ENCODE assay signal across 8 mouse cellular contexts in the genomic region with DNA sequence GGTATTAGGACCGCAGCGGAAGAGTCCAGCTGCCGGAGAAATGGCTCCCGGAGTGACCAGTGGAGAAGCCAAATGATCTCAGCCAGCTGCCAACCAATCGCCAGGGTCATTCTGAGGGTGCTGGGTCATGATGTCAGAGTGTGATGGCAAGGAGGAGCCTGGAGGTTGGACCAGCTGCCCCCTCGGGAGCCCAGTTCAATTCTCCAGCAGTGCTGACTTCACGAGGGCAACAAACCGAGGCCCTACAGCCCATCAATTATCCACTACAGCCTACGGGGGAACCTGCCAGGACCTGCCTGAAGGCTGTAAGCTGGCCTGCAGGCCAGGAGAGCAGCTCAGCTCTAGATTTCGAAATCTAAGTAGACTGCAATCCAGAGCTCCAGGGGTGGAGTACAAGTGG. TPM values are rescaled to one million over a fixed set of nuclear protein-coding genes. Genes with fewer than 3 reads are reported as not detected.
DNase-seq lines count a peak whose midpoint lies in the region; ATAC-seq lines count a peak whose summit lies in the region.

No protein-coding gene starts in this region.

- no peak for ATAC-seq in hindbrain, embryonic 13.5 days (ENCODE audit: low FRiP score)
- ATAC-seq in limb, embryonic 15.5 days (ENCODE audit: insufficient number of reproducible peaks, low FRiP score, low TSS enrichment, low read depth), result no peak
- ATAC-seq in stomach, embryonic 15.5 days (ENCODE audit: insufficient read depth, low FRiP score, low read depth), result no peak

- H3K4me2 ChIP-seq in hindbrain, embryonic 13.5 days, result peak overlapping the region; percentile 18
- peak overlapping the region; percentile 13; the same call in 1 of the 2 replicates for H3K4me2 ChIP-seq in limb, embryonic 15.5 days
- peak overlapping the region; percentile 17; the same call in 1 of the 2 replicates for H3K4me2 ChIP-seq in stomach, embryonic 15.5 days

- peak; percentile 47 for DNase-seq in adrenal gland, adult 8-10 months
- peak; percentile 43 for DNase-seq in forelimb bud, embryonic 11.5 days (ENCODE audit: low read depth, low spot score)
- no peak for DNase-seq in left cerebral cortex, adult 18-20 months (ENCODE audit: low spot score in 2 of 2)
- DNase-seq in cerebellum, adult 8-10 months, result no peak
- no peak for DNase-seq in c-Kit-positive CD71-positive TER-119-positive erythroid progenitor cells, embryonic 14.5 days (ENCODE audit: low spot score)

- WGBS in hindbrain, embryonic 13.5 days, result 55% methylated on average over 10 of the region's 10 CpGs
- 25% methylated on average over 10 of the region's 10 CpGs for WGBS in limb, embryonic 15.5 days
- WGBS in stomach, embryonic 15.5 days, result 37% methylated on average over 10 of the region's 10 CpGs

- peaks cover 55% of the 10 kb centered on the region for H3K4me1 ChIP-seq in hindbrain, embryonic 13.5 days (replicated peaks)
- peaks cover 48% of the 10 kb centered on the region for H3K4me1 ChIP-seq in limb, embryonic 15.5 days
- H3K4me1 ChIP-seq in stomach, embryonic 15.5 days, result peaks cover 44% of the 10 kb centered on the region

- no peak overlapping the region for H3K4me3 ChIP-seq in hindbrain, embryonic 13.5 days
- no peak overlapping the region for H3K4me3 ChIP-seq in limb, embryonic 15.5 days
- H3K4me3 ChIP-seq in stomach, embryonic 15.5 days (replicated peaks), result peak overlapping the region; percentile 0; the same call in 1 of the 2 replicates

- H3K9me3 ChIP-seq in hindbrain, embryonic 13.5 days, result no peaks in the 10 kb centered on the region
- no peaks in the 10 kb centered on the region for H3K9me3 ChIP-seq in limb, embryonic 15.5 days
- H3K9me3 ChIP-seq in stomach, embryonic 15.5 days, result no peaks in the 10 kb centered on the region

- H3K27me3 ChIP-seq in hindbrain, embryonic 13.5 days, result no peaks in the 10 kb centered on the region
- H3K27me3 ChIP-seq in limb, embryonic 15.5 days, result no peaks in the 10 kb centered on the region
- H3K27me3 ChIP-seq in stomach, embryonic 15.5 days (replicated peaks), result no peaks in the 10 kb centered on the region

- H3K27ac ChIP-seq in hindbrain, embryonic 13.5 days, result peak overlapping the region; percentile 14
- peak overlapping the region; percentile 28; the same call in 1 of the 2 replicates for H3K27ac ChIP-seq in limb, embryonic 15.5 days
- peak overlapping the region; percentile 12; the same call in 1 of the 2 replicates for H3K27ac ChIP-seq in stomach, embryonic 15.5 days

- peaks cover 22% of the 10 kb centered on the region for H3K36me3 ChIP-seq in hindbrain, embryonic 13.5 days
- peaks cover 16% of the 10 kb centered on the region for H3K36me3 ChIP-seq in limb, embryonic 15.5 days
- peaks cover 6% of the 10 kb centered on the region; the same call in 1 of the 2 replicates for H3K36me3 ChIP-seq in stomach, embryonic 15.5 days

- peak overlapping the region; percentile 43; the same call in 1 of the 2 replicates for H3K9ac ChIP-seq in hindbrain, embryonic 13.5 days
- H3K9ac ChIP-seq in limb, embryonic 15.5 days, result no peak overlapping the region
- no peak overlapping the region for H3K9ac ChIP-seq in stomach, embryonic 15.5 days

RNA-seq across cellular contexts. Expression of gene Gga2, which starts 5.3 kb away (rescaled TPM):
- 10 to 100 TPM; 18.0 to 29.3 (median 22.4) TPM for total RNA-seq in adrenal gland, adult 8-10 months (2022)
- polyA plus RNA-seq in hindbrain, embryonic 13.5 days (2015; fragmentation: Nextera tagmentation; extraction: Ambion mirVana), result 54.9 and 57.3 TPM in 2 replicates
- 92.5 and 96.5 TPM in 2 replicates for polyA plus RNA-seq in limb, embryonic 15.5 days (2015; fragmentation: Nextera tagmentation; extraction: Ambion mirVana)
- polyA plus RNA-seq in stomach, embryonic 15.5 days (2015; fragmentation: Nextera tagmentation; extraction: Ambion mirVana), result 87.9 and 107 TPM in 2 replicates
- 10 to 100 TPM; 30.5 to 32.5 TPM for total RNA-seq in left cerebral cortex, adult 18-20 months (2021)

RNA-seq across cellular contexts. Expression of gene Cog7, which starts 34.2 kb away (rescaled TPM):
- 10 to 100 TPM; 31.8 to 48.8 (median 40.1) TPM for total RNA-seq in adrenal gland, adult 8-10 months (2022)
- 22.5 and 23.0 TPM in 2 replicates for polyA plus RNA-seq in hindbrain, embryonic 13.5 days (2015; fragmentation: Nextera tagmentation; extraction: Ambion mirVana)
- 24.8 and 26.6 TPM in 2 replicates for polyA plus RNA-seq in limb, embryonic 15.5 days (2015; fragmentation: Nextera tagmentation; extraction: Ambion mirVana)
- polyA plus RNA-seq in stomach, embryonic 15.5 days (2015; fragmentation: Nextera tagmentation; extraction: Ambion mirVana), result 21.2 and 25.0 TPM in 2 replicates
- 10 to 100 TPM; 44.3 to 46.2 TPM for total RNA-seq in left cerebral cortex, adult 18-20 months (2021)

RNA-seq across cellular contexts. Expression of gene Ubfd1, which starts 51.2 kb away (rescaled TPM):
- total RNA-seq in adrenal gland, adult 8-10 months (2022), result 10 to 100 TPM; 46.0 to 56.0 (median 50.4) TPM
- 72.1 and 72.4 TPM in 2 replicates for polyA plus RNA-seq in hindbrain, embryonic 13.5 days (2015; fragmentation: Nextera tagmentation; extraction: Ambion mirVana)
- polyA plus RNA-seq in limb, embryonic 15.5 days (2015; fragmentation: Nextera tagmentation; extraction: Ambion mirVana), result 51.0 and 65.2 TPM in 2 replicates
- polyA plus RNA-seq in stomach, embryonic 15.5 days (2015; fragmentation: Nextera tagmentation; extraction: Ambion mirVana), result 60.2 and 63.2 TPM in 2 replicates
- total RNA-seq in left cerebral cortex, adult 18-20 months (2021), result 10 to 100 TPM; 56.5 to 66.8 TPM

RNA-seq across cellular contexts. Expression of gene Ears2, which starts 51.3 kb away (rescaled TPM):
- total RNA-seq in adrenal gland, adult 8-10 months (2022), result 10 to 100 TPM; 17.8 to 23.3 (median 20.0) TPM
- 10.2 and 10.4 TPM in 2 replicates for polyA plus RNA-seq in hindbrain, embryonic 13.5 days (2015; fragmentation: Nextera tagmentation; extraction: Ambion mirVana)
- polyA plus RNA-seq in limb, embryonic 15.5 days (2015; fragmentation: Nextera tagmentation; extraction: Ambion mirVana), result 16.0 and 16.3 TPM in 2 replicates
- polyA plus RNA-seq in stomach, embryonic 15.5 days (2015; fragmentation: Nextera tagmentation; extraction: Ambion mirVana), result 17.5 and 18.4 TPM in 2 replicates
- total RNA-seq in left cerebral cortex, adult 18-20 months (2021), result 1 to 10 TPM; 8.2 to 9.3 TPM

Comparison
In these comparisons a context has a peak if more than half of its experiments do, and no peak if none do; other contexts are left out.
1. DNase-seq: peak in adrenal gland, adult 8-10 months (single experiment) and forelimb bud, embryonic 11.5 days (single experiment); none in left cerebral cortex, adult 18-20 months (0 of 2), cerebellum, adult 8-10 months (single experiment) and c-Kit-positive CD71-positive TER-119-positive erythroid progenitor cells, embryonic 14.5 days (single experiment).
2. Peak in every context shown above with its lines, with median percentiles within 50 percentile points of each other: H3K27ac ChIP-seq and H3K4me2 ChIP-seq.